Mouse (Mus musculus) intestine, postnatal 0 days (tissue): ENCODE measurements around the gene Cldn7. TPM values are rescaled to one million over a fixed set of nuclear protein-coding genes. Genes with fewer than 3 reads are reported as not detected.

Experiments
- ATAC-seq: fragments of 200-750 bp; cut with Nextera tagmentation; 2 replicates; pipeline ENCODE4 v1.8.0; 2017; ENCODE audit warnings: mild to moderate bottlenecking, moderate TSS enrichment, moderate library complexity
- H3K27ac ChIP-seq: fragments of 300-500 bp; sonication (generic); 2 replicates; pipeline ENCODE4 v1.5.1; 2014; ENCODE audit warnings: mild to moderate bottlenecking, low read depth, low read length, moderate library complexity
- H3K27me3 ChIP-seq: fragments of 300-500 bp; sonication (generic); replicated peaks from 2 replicates; pipeline ENCODE4 v1.6.1; 2014; ENCODE audit warnings: low read length, mixed read lengths; ENCODE audit not compliant: control insufficient read depth, insufficient read depth
- H3K36me3 ChIP-seq: fragments of 300-500 bp; sonication (generic); 2 replicates; pipeline ENCODE4 v1.6.1; 2014; ENCODE audit warnings: mild to moderate bottlenecking, moderate library complexity; ENCODE audit not compliant: control insufficient read depth, insufficient read depth
- H3K4me1 ChIP-seq: fragments of 300-500 bp; sonication (generic); replicated peaks from 2 replicates; pipeline ENCODE4 v1.6.1; 2014; ENCODE audit warnings: antibody characterized with exemption, low read length, mixed read lengths; ENCODE audit not compliant: control insufficient read depth, insufficient read depth
- H3K4me2 ChIP-seq: fragments of 300-500 bp; sonication (generic); replicated peaks from 2 replicates; pipeline ENCODE4 v1.6.1; 2014; ENCODE audit warnings: low read depth, mild to moderate bottlenecking, moderate library complexity
- H3K4me3 ChIP-seq: fragments of 300-500 bp; sonication (generic); 2 replicates; pipeline ENCODE4 v1.5.1; 2014; ENCODE audit warnings: low read depth, low read length
- H3K9ac ChIP-seq: fragments of 300-500 bp; sonication (generic); 2 replicates; pipeline ENCODE4 v1.6.1; 2014; ENCODE audit warnings: mild to moderate bottlenecking, low read depth, low read length
- H3K9me3 ChIP-seq: fragments of 300-500 bp; sonication (generic); 2 replicates; pipeline ENCODE4 v1.6.1; 2016; ENCODE audit warnings: mixed run types; ENCODE audit not compliant: control insufficient read depth
- CTCF ChIP-seq: sonication (generic); IDR thresholded peaks from 2 replicates; pipeline ENCODE4 v1.5.1; 2016; ENCODE audit warnings: low read depth, mild to moderate bottlenecking, control low read depth, antibody characterized with exemption, moderate library complexity
- WGBS: fragments of 180-500 bp; shearing (Covaris S2); extraction: QIAGEN DNeasy Blood & Tissue Kit; methylation state at CpG from one replicate; pipeline ENCODE4 v1.1.7; 2014; 5-methylcytosine and 5-hydroxymethylcytosine counted together
- polyA plus RNA-seq: library from polyadenylated mRNA; unstranded; fragments of >200 nt; fragmentation: Nextera tagmentation; extraction: Ambion mirVana; gene quantifications from 2 replicates; pipeline ENCODE4 v1.2.1, GENCODE M21; 2015

Gene Cldn7
- polyA plus RNA-seq, 1 experiment from 2014 or later: 1,341 TPM

- H3K9ac ChIP-seq: no peak overlapping the region
These were observed 4.2 kb downstream of the Cldn7 start for GRCm38 (mm10) chr11:69968793-69969192.

DNA sequence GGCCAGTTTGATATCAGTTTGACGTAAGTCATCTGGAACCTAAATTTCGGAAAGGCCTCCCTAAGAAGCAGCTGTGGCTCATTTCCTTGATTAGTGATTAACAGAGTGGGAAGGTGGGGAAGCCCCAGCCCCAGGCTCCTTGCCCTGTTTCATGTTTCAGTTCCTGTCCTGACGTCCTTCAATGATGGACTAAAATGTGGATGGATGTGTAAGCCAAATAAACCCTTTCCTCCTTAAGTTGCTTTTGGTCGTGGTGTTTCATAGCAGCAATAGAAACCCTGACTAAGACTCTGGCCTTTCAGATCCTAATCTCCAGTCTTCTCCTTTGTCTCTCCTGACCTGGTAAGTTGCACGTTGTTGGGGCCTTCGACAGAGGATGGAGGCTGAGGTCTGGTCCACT lies 5.6 kb downstream of the Cldn7 start:
- 41% methylated on average over 6 of the region's 6 CpGs for WGBS
- Histone ChIP-seq H3K27me3 (0 out of 2 replicates have a peak, but pooled peaks cover 3% of the 10 kb centered on the region), H3K4me2 (0 out of 2 replicates have a peak overlapping the region, but pooled peaks have one; percentile 2), H3K36me3 (peaks cover 35% of the 10 kb centered on the region), H3K9ac (no peak overlapping the region), H3K9me3 (no peaks in the 10 kb centered on the region), H3K4me1 (no peaks in the 10 kb centered on the region), H3K27ac (peak overlapping the region; percentile 17; the same call in 1 of the 2 replicates), H3K4me3 (no peak overlapping the region)
- no peak for TF ChIP-seq CTCF
- ATAC-seq: no peak

More at GRCm38 (mm10) chr11:69968793-69969192, 4.2 kb downstream of the Cldn7 start:
- Histone ChIP-seq H3K4me3 (no peak overlapping the region), H3K36me3 (peaks cover 27% of the 10 kb centered on the region), H3K4me2 (peak overlapping the region; percentile 70), H3K9me3 (no peaks in the 10 kb centered on the region), H3K4me1 (no peaks in the 10 kb centered on the region), H3K27me3 (0 out of 2 replicates have a peak, but pooled peaks cover 4% of the 10 kb centered on the region), H3K27ac (peak overlapping the region; percentile 96)
- peak; percentile 49 for ATAC-seq
- WGBS: 33% methylated on average over 4 of the region's 4 CpGs
- no peak for TF ChIP-seq CTCF

DNA sequence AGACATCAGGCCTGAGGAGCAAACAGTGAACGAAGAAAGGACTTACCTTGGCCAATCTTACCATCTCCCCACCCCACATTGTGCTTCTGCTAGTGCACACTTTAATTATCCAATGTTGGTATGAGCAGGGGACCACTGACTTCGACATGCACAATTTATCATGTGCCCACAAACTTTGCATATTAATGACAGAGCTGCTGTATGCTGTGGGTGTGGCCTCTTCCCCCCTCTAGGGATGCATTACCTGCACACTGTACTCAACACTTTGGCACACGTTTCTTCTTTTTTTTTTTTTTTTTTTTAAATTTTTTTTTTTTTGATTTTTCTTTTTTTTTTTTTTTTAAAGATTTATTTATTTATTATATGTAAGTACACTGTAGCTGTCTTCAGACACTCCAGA lies 6.2 kb downstream of the Cldn7 start:
- H3K9ac ChIP-seq: no peak overlapping the region
- no peaks in the 10 kb centered on the region for H3K27me3 ChIP-seq
- WGBS: 47% methylated on average over 3 of the region's 3 CpGs
- H3K9me3 ChIP-seq: no peaks in the 10 kb centered on the region
- H3K27ac ChIP-seq: peak overlapping the region; percentile 17; the same call in 1 of the 2 replicates
- peaks cover 40% of the 10 kb centered on the region for H3K36me3 ChIP-seq
- H3K4me2 ChIP-seq: 0 out of 2 replicates have a peak overlapping the region, but pooled peaks have one; percentile 2
- ATAC-seq: no peak
- TF ChIP-seq CTCF: no peak
- H3K4me1 ChIP-seq: no peaks in the 10 kb centered on the region
- H3K4me3 ChIP-seq: no peak overlapping the region

DNA sequence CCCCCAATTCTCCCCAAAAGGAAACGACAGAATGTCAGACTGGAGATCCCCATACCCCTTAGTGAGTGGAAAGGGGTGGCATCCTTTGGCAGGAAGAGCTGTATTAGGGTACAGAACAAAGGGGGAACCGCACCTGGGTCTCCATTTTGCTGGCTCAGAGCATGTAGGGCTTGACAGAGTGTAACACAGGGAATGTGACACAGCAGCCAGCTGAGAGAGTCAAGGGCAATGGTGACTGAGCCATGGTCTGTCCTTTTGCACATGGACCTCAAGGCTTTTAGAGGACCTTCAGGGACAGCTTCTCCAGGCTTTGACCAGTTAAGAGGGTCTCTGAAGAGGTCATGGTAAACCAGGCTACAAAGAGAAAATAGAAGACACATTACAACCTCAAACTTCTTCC lies 10.3 kb downstream of the Cldn7 start:
- TF ChIP-seq CTCF: no peak
- Histone ChIP-seq H3K9me3 (no peaks in the 10 kb centered on the region), H3K9ac (no peak overlapping the region), H3K4me1 (no peaks in the 10 kb centered on the region), H3K27me3 (no peaks in the 10 kb centered on the region), H3K4me3 (no peak overlapping the region), H3K36me3 (peaks cover 44% of the 10 kb centered on the region), H3K27ac (no peak overlapping the region), H3K4me2 (no peak overlapping the region)
- no peak for ATAC-seq
- WGBS: 93% methylated on average over 2 of the region's 2 CpGs

- TF ChIP-seq CTCF: no peak
- Histone ChIP-seq H3K4me3 (no peak overlapping the region), H3K36me3 (peaks cover 42% of the 10 kb centered on the region), H3K4me2 (no peak overlapping the region), H3K4me1 (no peaks in the 10 kb centered on the region), H3K9me3 (no peaks in the 10 kb centered on the region), H3K27me3 (no peaks in the 10 kb centered on the region), H3K9ac (no peak overlapping the region), H3K27ac (no peak overlapping the region)
- no peak for ATAC-seq
- 76% methylated on average over 4 of the region's 4 CpGs for WGBS
These were observed 11.7 kb downstream of the Cldn7 start for GRCm38 (mm10) chr11:69976271-69976670.

- peak overlapping the region; percentile 92 for H3K4me2 ChIP-seq
- no peak for TF ChIP-seq CTCF
- peaks cover 30% of the 10 kb centered on the region for H3K36me3 ChIP-seq
- peak overlapping the region; percentile 93 for H3K4me3 ChIP-seq
- H3K9me3 ChIP-seq: no peaks in the 10 kb centered on the region
- ATAC-seq: no peak; the same call in 1 of the 2 replicates
- whole genome bisulfite sequencing: under 1% methylated on average over 16 of the region's 16 CpGs
- H3K9ac ChIP-seq: peak overlapping the region; percentile 70
- no peaks in the 10 kb centered on the region for H3K27me3 ChIP-seq
- peak overlapping the region; percentile 99 for H3K27ac ChIP-seq
- H3K4me1 ChIP-seq: no peaks in the 10 kb centered on the region
These were observed 15.2 kb downstream of the Cldn7 start for GRCm38 (mm10) chr11:69979827-69980195.
